Mouse (Mus musculus): ENCODE data around the gene Snrnp25. TPM values are rescaled to one million over a fixed set of nuclear protein-coding genes. Genes with fewer than 3 reads are reported as not detected.

The Snrnp25 gene
- polyA plus RNA-seq, 1 experiment from 2014 or later = 84.2 TPM

DNA sequence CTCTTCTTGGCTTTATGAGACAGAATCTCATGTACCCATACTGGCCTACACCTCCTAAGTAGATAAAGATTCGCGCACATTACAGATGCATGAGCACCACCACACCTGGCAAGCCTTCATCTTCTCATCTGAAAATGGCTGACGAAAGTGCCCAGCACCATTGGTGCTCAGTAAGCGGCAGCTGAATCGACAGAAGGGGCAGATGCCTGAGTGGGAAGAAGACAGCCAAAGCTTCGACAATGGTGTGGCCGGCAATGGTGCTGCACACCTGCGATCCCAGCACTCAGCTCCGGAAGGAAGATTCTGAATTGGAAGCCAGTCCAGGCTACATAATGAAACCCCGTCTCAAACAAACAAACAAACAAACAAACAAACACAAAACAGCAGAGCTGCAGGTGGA is 14.1 kb downstream of the Snrnp25 start:
- 91% methylated on average over 10 of the region's 10 CpGs for WGBS
- no peaks in the 10 kb centered on the region for H3K36me3 ChIP-seq (ENCODE audit: control insufficient read depth, insufficient read depth, low read length)
- no peak overlapping the region for H3K4me3 ChIP-seq (ENCODE audit: low read depth, low read length)
- no peaks in the 10 kb centered on the region for H3K9me3 ChIP-seq (ENCODE audit: control insufficient read depth, low read length)
- no peak overlapping the region for H3K27ac ChIP-seq (ENCODE audit: low read depth, low read length)
- H3K9ac ChIP-seq (ENCODE audit: low read depth, low read length) = no peak overlapping the region
- peaks cover 6% of the 10 kb centered on the region; the same call in 1 of the 2 replicates for H3K4me1 ChIP-seq (replicated peaks; ENCODE audit: control insufficient read depth, insufficient read depth, low read length)
- H3K27me3 ChIP-seq (ENCODE audit: control insufficient read depth, insufficient read depth, low read length) = peaks cover 4% of the 10 kb centered on the region; the same call in 1 of the 2 replicates
- DNase-seq (ENCODE audit: low spot score) (no peak), ATAC-seq (ENCODE audit: low FRiP score) (no peak)
- H3K4me2 ChIP-seq (replicated peaks; ENCODE audit: low read depth, low read length) = no peak overlapping the region

DNA sequence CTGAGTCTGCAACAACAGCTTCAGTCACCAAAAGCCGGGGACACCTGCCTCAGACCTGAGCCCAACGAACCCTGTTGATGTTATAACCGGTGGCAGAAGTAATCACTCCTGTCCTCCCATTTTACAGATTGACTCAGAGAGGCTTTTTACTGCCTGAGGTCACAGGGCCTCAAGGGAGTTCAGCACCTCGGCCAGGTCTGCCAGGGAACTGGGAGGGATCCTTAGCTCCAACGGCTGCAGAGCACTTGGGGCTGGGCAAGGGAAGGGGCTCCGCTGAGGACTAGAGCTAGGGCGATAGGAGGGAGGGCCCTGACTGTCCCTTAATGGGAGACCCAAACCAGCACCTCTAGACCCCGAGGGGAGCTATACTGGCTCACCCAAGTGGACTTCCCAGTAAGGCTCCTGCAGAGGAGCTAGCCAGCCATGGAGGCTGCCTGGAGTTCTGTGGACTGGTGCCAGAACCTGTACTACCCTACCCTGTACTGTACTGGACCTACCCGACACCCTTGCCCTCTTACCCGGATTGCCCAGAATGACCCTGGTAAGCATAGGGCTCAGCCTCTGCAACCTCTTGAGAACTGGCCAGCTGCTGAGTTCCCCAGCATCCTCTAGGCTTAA is 15.5 kb downstream of the Snrnp25 start:
- ATAC-seq (ENCODE audit: low FRiP score) = no peak
- Histone ChIP-seq H3K27ac (ENCODE audit: low read depth, low read length) (no peak overlapping the region), H3K4me2 (replicated peaks; ENCODE audit: low read depth, low read length) (peak overlapping the region; percentile 100), H3K4me1 (replicated peaks; ENCODE audit: control insufficient read depth, insufficient read depth, low read length) (peaks cover 6% of the 10 kb centered on the region; the same call in 1 of the 2 replicates), H3K4me3 (ENCODE audit: low read depth, low read length) (peak overlapping the region; percentile 76), H3K9ac (ENCODE audit: low read depth, low read length) (peak overlapping the region; percentile 7; the same call in 1 of the 2 replicates), H3K27me3 (ENCODE audit: control insufficient read depth, insufficient read depth, low read length) (peaks cover 4% of the 10 kb centered on the region; the same call in 1 of the 2 replicates), H3K9me3 (ENCODE audit: control insufficient read depth, low read length) (no peaks in the 10 kb centered on the region), H3K36me3 (ENCODE audit: control insufficient read depth, insufficient read depth, low read length) (no peaks in the 10 kb centered on the region)
- no peak for DNase-seq (ENCODE audit: low spot score)
- 30% methylated on average over 10 of the region's 10 CpGs for WGBS

- no peaks in the 10 kb centered on the region for H3K9me3 ChIP-seq (ENCODE audit: control insufficient read depth, low read length)
- H3K27me3 ChIP-seq (ENCODE audit: control insufficient read depth, insufficient read depth, low read length) = peaks cover 4% of the 10 kb centered on the region; the same call in 1 of the 2 replicates
- DNase-seq (ENCODE audit: low spot score) = peak; percentile 73
- peak overlapping the region; percentile 85 for H3K9ac ChIP-seq (ENCODE audit: low read depth, low read length)
- no peaks in the 10 kb centered on the region for H3K36me3 ChIP-seq (ENCODE audit: control insufficient read depth, insufficient read depth, low read length)
- peak overlapping the region; percentile 56 for H3K27ac ChIP-seq (ENCODE audit: low read depth, low read length)
- peak overlapping the region; percentile 76 for H3K4me3 ChIP-seq (ENCODE audit: low read depth, low read length)
- peaks cover 6% of the 10 kb centered on the region; the same call in 1 of the 2 replicates for H3K4me1 ChIP-seq (replicated peaks; ENCODE audit: control insufficient read depth, insufficient read depth, low read length)
- H3K4me2 ChIP-seq (replicated peaks; ENCODE audit: low read depth, low read length) = peak overlapping the region; percentile 100
- under 1% methylated on average over 43 of the region's 46 CpGs for WGBS
- peak; percentile 52 for ATAC-seq (ENCODE audit: low FRiP score)
Measured at GRCm38 (mm10) chr11:32221225-32221950, 16.2 kb downstream of the Snrnp25 start.

DNA sequence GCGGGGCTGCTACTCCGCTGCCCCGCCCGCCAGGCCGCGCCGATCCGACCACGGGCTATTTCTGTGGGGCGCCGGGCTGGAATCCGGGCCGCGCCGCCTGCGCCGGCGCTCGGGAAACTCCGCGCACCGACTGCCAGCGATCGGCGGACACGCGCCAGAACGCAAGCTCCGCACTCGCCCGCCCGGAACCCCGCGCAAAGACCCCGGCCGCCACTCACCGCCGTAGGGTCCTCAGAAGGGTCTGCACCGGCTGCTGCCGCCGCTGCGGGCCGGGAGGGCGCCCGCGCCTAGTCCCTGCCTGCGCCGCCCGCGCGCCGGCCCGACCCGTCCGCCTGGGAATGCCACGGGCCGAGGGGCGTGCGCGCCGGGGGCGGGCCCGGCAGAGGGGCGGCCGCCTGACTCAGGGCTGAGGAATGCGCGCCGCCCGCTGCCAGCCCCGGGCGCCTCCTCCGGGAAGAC is 16.8 kb downstream of the Snrnp25 start, which contains the start of gene Rhbdf1:
Rhbdf1 (minus strand) TSS at position 350 of the 459 bp plus-strand sequence.
- peak within 1 kb of the TSS; percentile 56 for H3K27ac ChIP-seq (ENCODE audit: low read depth, low read length)
- H3K36me3 ChIP-seq (ENCODE audit: control insufficient read depth, insufficient read depth, low read length) = no peaks in the 10 kb centered on the region
- H3K9ac ChIP-seq (ENCODE audit: low read depth, low read length) = peak within 1 kb of the TSS; percentile 85
- ATAC-seq (ENCODE audit: low FRiP score) = peak; percentile 37; the same call in 1 of the 2 replicates
- peak; percentile 71 for DNase-seq (ENCODE audit: low spot score)
- H3K4me2 ChIP-seq (replicated peaks; ENCODE audit: low read depth, low read length) = peak within 1 kb of the TSS; percentile 100
- H3K9me3 ChIP-seq (ENCODE audit: control insufficient read depth, low read length) = no peaks in the 10 kb centered on the region
- H3K27me3 ChIP-seq (ENCODE audit: control insufficient read depth, insufficient read depth, low read length) = peaks cover 4% of the 10 kb centered on the region; the same call in 1 of the 2 replicates
- WGBS = under 1% methylated on average over 62 of the region's 72 CpGs
- H3K4me1 ChIP-seq (replicated peaks; ENCODE audit: control insufficient read depth, insufficient read depth, low read length) = peaks cover 8% of the 10 kb centered on the region; the same call in 1 of the 2 replicates
- peak within 1 kb of the TSS; percentile 76 for H3K4me3 ChIP-seq (ENCODE audit: low read depth, low read length)

DNA sequence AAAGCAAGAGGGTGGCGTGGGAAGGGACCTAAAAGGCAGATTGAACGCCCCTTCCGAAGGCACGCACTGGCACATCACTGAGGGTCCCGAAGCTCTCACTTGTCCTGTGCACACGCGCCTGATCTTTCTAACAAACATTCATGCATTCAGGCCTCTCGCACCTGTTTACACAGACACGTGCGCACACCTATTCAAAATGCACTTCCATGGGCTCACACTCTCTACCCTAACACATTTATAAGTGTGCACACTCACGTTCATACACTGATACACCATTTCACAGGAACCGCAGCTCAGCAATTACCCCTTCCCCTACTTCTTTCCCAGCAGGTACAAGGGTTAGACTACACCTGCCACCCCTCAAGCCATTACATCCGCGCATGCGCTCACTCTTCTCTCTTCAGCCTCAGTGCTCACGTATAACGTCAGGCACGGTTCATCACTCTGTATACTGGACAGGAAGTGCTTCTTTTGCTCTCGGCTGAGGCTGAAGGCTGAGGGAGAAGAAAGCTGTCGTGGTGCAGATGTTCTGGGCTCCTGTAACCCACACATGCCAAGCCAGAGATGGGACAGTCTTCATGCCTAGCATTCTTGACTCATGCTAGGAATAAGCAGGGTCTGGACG is 17.5 kb downstream of the Snrnp25 start:
- Histone ChIP-seq H3K9ac (ENCODE audit: low read depth, low read length) (no peak overlapping the region; the same call in 1 of the 2 replicates), H3K36me3 (ENCODE audit: control insufficient read depth, insufficient read depth, low read length) (no peaks in the 10 kb centered on the region), H3K27me3 (ENCODE audit: control insufficient read depth, insufficient read depth, low read length) (peaks cover 4% of the 10 kb centered on the region; the same call in 1 of the 2 replicates), H3K4me3 (ENCODE audit: low read depth, low read length) (peak overlapping the region; percentile 76), H3K4me1 (replicated peaks; ENCODE audit: control insufficient read depth, insufficient read depth, low read length) (peaks cover 10% of the 10 kb centered on the region; the same call in 1 of the 2 replicates), H3K9me3 (ENCODE audit: control insufficient read depth, low read length) (no peaks in the 10 kb centered on the region), H3K4me2 (replicated peaks; ENCODE audit: low read depth, low read length) (peak overlapping the region; percentile 100), H3K27ac (ENCODE audit: low read depth, low read length) (no peak overlapping the region)
- ATAC-seq (ENCODE audit: low FRiP score) = no peak
- WGBS = 9% methylated on average over 21 of the region's 21 CpGs
- DNase-seq (ENCODE audit: low spot score) = peak; percentile 37

DNA sequence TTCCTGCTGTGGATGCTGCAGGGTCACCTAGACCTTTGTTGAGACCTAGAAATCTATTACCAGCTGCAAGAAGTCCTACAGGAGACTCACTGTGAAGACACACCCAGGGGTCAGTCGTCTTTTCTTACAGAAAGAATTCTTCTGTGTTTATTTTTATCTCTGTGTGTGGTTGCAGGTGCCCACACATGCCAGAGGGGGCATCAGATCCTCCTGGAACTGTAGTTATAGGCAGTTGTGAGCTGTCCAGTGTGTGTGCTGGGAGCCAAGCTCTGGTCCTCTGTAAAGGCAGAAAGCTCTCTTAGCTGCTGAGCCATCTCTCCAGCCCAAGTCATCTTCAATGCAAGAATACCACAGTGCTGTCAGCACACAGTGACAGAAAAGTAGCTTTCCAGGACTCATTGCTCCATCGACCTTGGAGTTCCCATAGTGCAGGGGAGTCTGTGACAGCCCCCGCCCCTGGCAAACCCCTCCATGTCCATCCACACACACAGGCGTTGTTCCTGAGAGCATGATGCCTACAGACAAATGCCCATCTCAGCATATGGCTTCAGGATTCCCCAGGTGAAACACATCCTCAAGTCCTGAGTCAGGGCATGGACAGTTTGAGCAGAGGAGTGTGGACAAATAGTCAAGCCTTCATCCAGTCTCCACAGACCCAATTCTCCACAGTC is 18.2 kb downstream of the Snrnp25 start:
- Histone ChIP-seq H3K9ac (ENCODE audit: low read depth, low read length) (no peak overlapping the region), H3K27me3 (ENCODE audit: control insufficient read depth, insufficient read depth, low read length) (peaks cover 4% of the 10 kb centered on the region; the same call in 1 of the 2 replicates), H3K4me1 (replicated peaks; ENCODE audit: control insufficient read depth, insufficient read depth, low read length) (peaks cover 10% of the 10 kb centered on the region; the same call in 1 of the 2 replicates), H3K36me3 (ENCODE audit: control insufficient read depth, insufficient read depth, low read length) (no peaks in the 10 kb centered on the region), H3K27ac (ENCODE audit: low read depth, low read length) (no peak overlapping the region), H3K9me3 (ENCODE audit: control insufficient read depth, low read length) (no peaks in the 10 kb centered on the region), H3K4me3 (ENCODE audit: low read depth, low read length) (no peak overlapping the region), H3K4me2 (replicated peaks; ENCODE audit: low read depth, low read length) (no peak overlapping the region)
- ATAC-seq (ENCODE audit: low FRiP score) = no peak
- 67% methylated on average over 4 of the region's 4 CpGs for WGBS
- DNase-seq (ENCODE audit: low spot score) = no peak

DNA sequence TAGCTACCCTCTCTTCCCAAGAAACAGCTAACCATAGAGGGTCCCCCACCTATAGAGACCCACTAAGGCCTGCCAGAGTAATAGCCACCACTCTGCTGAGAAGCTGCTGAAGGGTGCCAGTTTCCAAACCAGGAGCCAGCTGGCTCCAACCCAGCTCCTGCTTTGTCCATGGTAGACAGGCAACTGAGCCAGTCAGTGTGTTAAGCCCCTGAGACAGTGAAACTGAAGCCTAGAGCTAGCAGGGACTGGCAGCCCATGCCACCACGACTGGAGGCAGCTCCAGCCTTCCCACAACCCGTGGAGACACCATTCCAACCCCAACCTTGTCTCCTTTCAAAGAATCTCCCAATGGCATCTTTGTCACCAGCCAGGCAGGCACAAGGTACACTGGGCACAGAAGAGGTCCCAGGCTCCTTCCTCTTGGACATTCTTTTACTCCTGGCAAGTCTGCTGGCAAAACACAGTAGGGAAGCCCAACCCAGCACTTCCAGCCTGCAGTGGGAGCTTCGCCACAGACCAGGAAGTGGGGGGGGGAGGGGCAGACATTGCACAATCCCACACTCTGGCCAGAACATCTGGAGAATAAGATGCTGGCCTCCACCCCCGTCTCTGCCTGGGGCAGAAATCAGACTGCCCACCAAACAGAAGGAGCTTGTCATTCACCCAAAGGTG is 19.4 kb downstream of the Snrnp25 start:
- Histone ChIP-seq H3K4me3 (ENCODE audit: low read depth, low read length) (no peak overlapping the region), H3K9ac (ENCODE audit: low read depth, low read length) (no peak overlapping the region), H3K27me3 (ENCODE audit: control insufficient read depth, insufficient read depth, low read length) (peaks cover 4% of the 10 kb centered on the region; the same call in 1 of the 2 replicates), H3K9me3 (ENCODE audit: control insufficient read depth, low read length) (no peaks in the 10 kb centered on the region), H3K4me2 (replicated peaks; ENCODE audit: low read depth, low read length) (no peak overlapping the region), H3K36me3 (ENCODE audit: control insufficient read depth, insufficient read depth, low read length) (no peaks in the 10 kb centered on the region), H3K4me1 (replicated peaks; ENCODE audit: control insufficient read depth, insufficient read depth, low read length) (peaks cover 6% of the 10 kb centered on the region; the same call in 1 of the 2 replicates), H3K27ac (ENCODE audit: low read depth, low read length) (peak overlapping the region; percentile 30; the same call in 1 of the 2 replicates)
- WGBS = 39% methylated on average over 4 of the region's 4 CpGs
- ATAC-seq (ENCODE audit: low FRiP score) (no peak), DNase-seq (ENCODE audit: low spot score) (peak; percentile 33)

Measured in hindbrain, embryonic 11.5 days (tissue).